20 mouse cellular contexts compared by ENCODE assay signal in the genomic region with DNA sequence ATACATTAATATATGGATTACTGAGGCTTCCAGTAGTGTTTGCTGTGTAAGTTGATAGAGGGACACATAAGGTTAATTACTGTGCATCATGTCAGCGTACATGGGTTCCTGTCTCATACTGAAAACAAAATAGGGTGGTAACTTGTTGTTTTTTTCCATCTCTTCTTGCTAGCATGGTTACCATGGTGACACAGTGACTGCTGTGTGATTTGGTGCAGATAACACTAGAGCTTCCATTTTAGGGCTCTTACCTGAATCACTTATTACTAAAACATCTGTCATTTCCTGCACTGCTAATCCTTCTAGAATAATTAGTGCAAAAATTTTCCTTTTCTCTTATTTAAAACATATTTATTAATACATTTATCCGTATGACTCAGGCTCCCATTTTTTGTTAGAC. TPM values are rescaled to one million over a fixed set of nuclear protein-coding genes. Genes with fewer than 3 reads are reported as not detected.
A peak's percentile ranks its signal among the peaks of the same experiment; 100 is the strongest.
DNase-seq lines count a peak whose midpoint lies in the region; ATAC-seq and TF ChIP-seq lines count a peak whose summit lies in the region.
"Had no signal": no experiment of that assay in that cellular context is flagged by ENCODE, and none has a peak within 500 bp of the region (broad histone marks: within the 10 kb centered on the region; RNA-seq: fewer than 3 reads in every experiment).

No protein-coding gene starts in this region.

- H3K4me1 ChIP-seq in forebrain, embryonic 15.5 days: peaks cover 7% of the 10 kb centered on the region
- H3K4me1 ChIP-seq in forebrain, embryonic 16.5 days (replicated peaks; ENCODE audit: control insufficient read depth, insufficient read depth, low read length): peaks cover 2% of the 10 kb centered on the region; the same call in 1 of the 2 replicates
- peaks cover 15% of the 10 kb centered on the region for H3K4me1 ChIP-seq in midbrain, embryonic 13.5 days (replicated peaks)
- peaks cover 10% of the 10 kb centered on the region for H3K4me1 ChIP-seq in midbrain, embryonic 10.5 days
- H3K4me1 ChIP-seq in thymus, adult 2 months (replicated peaks; ENCODE audit: control insufficient read depth, insufficient read depth, low read length): no peaks in the 10 kb centered on the region
- H3K4me1 ChIP-seq: embryonic facial prominence, embryonic 13.5 days; stomach, embryonic 15.5 days had no signal

- no peaks in the 10 kb centered on the region for H3K9me3 ChIP-seq in forebrain, embryonic 15.5 days
- H3K9me3 ChIP-seq in forebrain, embryonic 16.5 days (ENCODE audit: control insufficient read depth, low read length): no peaks in the 10 kb centered on the region
- H3K9me3 ChIP-seq in midbrain, embryonic 13.5 days: no peaks in the 10 kb centered on the region
- H3K9me3 ChIP-seq in midbrain, embryonic 10.5 days (replicated peaks): no peaks in the 10 kb centered on the region
- H3K9me3 ChIP-seq: embryonic facial prominence, embryonic 13.5 days; stomach, embryonic 15.5 days had no signal

- TF ChIP-seq POLR2A in thymus, adult 2 months (IDR thresholded peaks at IDR 0.05; ENCODE audit: control insufficient read depth, extremely low read depth, insufficient read depth, low read length, poor library complexity): no peak

- no peak for TF ChIP-seq CTCF in thymus, adult 2 months (IDR thresholded peaks at IDR 0.05; ENCODE audit: borderline replicate concordance, control insufficient read depth, extremely low read depth, insufficient read depth, low read length, poor library complexity)

- 61% methylated on average over 2 of the region's 2 CpGs for WGBS in forebrain, embryonic 15.5 days
- 51% methylated on average over 2 of the region's 2 CpGs for WGBS in forebrain, embryonic 16.5 days
- WGBS in midbrain, embryonic 13.5 days: 39% methylated on average over 2 of the region's 2 CpGs
- WGBS in midbrain, embryonic 10.5 days: 69% methylated on average over 2 of the region's 2 CpGs
- 96% methylated on average over 2 of the region's 2 CpGs for WGBS in thymus, adult 2 months

- no peaks in the 10 kb centered on the region for H3K27me3 ChIP-seq in forebrain, embryonic 15.5 days
- no peaks in the 10 kb centered on the region for H3K27me3 ChIP-seq in forebrain, embryonic 16.5 days (replicated peaks; ENCODE audit: control insufficient read depth, insufficient read depth, low read length)
- H3K27me3 ChIP-seq in midbrain, embryonic 13.5 days: no peaks in the 10 kb centered on the region
- H3K27me3 ChIP-seq in midbrain, embryonic 10.5 days (ENCODE audit: low read depth, poor library complexity, severe bottlenecking): peaks cover 4% of the 10 kb centered on the region; the same call in 1 of the 2 replicates
- H3K27me3 ChIP-seq in thymus, adult 2 months (ENCODE audit: control insufficient read depth, insufficient read depth, low read length): no peaks in the 10 kb centered on the region
- H3K27me3 ChIP-seq: embryonic facial prominence, embryonic 13.5 days; stomach, embryonic 15.5 days had no signal

- H3K4me3 ChIP-seq in forebrain, embryonic 15.5 days: no peak overlapping the region
- no peak overlapping the region for H3K4me3 ChIP-seq in forebrain, embryonic 16.5 days (replicated peaks; ENCODE audit: low read length)
- no peak overlapping the region for H3K4me3 ChIP-seq in midbrain, embryonic 13.5 days (replicated peaks)
- H3K4me3 ChIP-seq in midbrain, embryonic 10.5 days: no peak overlapping the region
- H3K4me3 ChIP-seq in thymus, adult 2 months (ENCODE audit: control insufficient read depth, insufficient read depth, low read length): no peak overlapping the region
- H3K4me3 ChIP-seq: embryonic facial prominence, embryonic 13.5 days; heart, adult 2 months; stomach, embryonic 15.5 days had no signal

- no peak for DNase-seq in midbrain, embryonic 10.5 days (ENCODE audit: low spot score)
- DNase-seq in induced T-regulatory cell, adult 2 months (ENCODE audit: low read depth): peak; percentile 71
- no peak for DNase-seq in thymus, adult 2 months
- DNase-seq in embryo, embryonic 9.5 days (ENCODE audit: extremely low spot score): no peak
- DNase-seq: cerebellum, adult 9-11 months; gastrocnemius, postnatal 25 days; heart, adult 2 months; heart, postnatal 36 days; kidney, adult 11 months; lung, adult 18-20 months; lung, postnatal 14 days; thymus, adult 18-20 months had no signal

- peak overlapping the region; percentile 43; the same call in 1 of the 2 replicates for H3K27ac ChIP-seq in forebrain, embryonic 15.5 days (replicated peaks)
- H3K27ac ChIP-seq in forebrain, embryonic 16.5 days (ENCODE audit: low read length): no peak overlapping the region
- peak overlapping the region; percentile 80; the same call in 1 of the 2 replicates for H3K27ac ChIP-seq in midbrain, embryonic 13.5 days
- H3K27ac ChIP-seq in midbrain, embryonic 10.5 days (replicated peaks): no peak overlapping the region
- H3K27ac ChIP-seq in thymus, adult 2 months (ENCODE audit: control insufficient read depth, insufficient read depth, low read length): no peak overlapping the region
- H3K27ac ChIP-seq: embryonic facial prominence, embryonic 13.5 days; heart, adult 2 months; kidney, postnatal 0 days; stomach, embryonic 15.5 days had no signal

- H3K9ac ChIP-seq in forebrain, embryonic 15.5 days (replicated peaks): no peak overlapping the region
- H3K9ac ChIP-seq in forebrain, embryonic 16.5 days (replicated peaks; ENCODE audit: low read depth, low read length): no peak overlapping the region
- H3K9ac ChIP-seq in midbrain, embryonic 13.5 days (replicated peaks): no peak overlapping the region
- H3K9ac ChIP-seq: embryonic facial prominence, embryonic 13.5 days; stomach, embryonic 15.5 days had no signal

- H3K4me2 ChIP-seq in forebrain, embryonic 15.5 days (replicated peaks): no peak overlapping the region
- no peak overlapping the region for H3K4me2 ChIP-seq in forebrain, embryonic 16.5 days (ENCODE audit: low read length)
- no peak overlapping the region for H3K4me2 ChIP-seq in midbrain, embryonic 13.5 days (replicated peaks)
- H3K4me2 ChIP-seq: embryonic facial prominence, embryonic 13.5 days; liver, embryonic 11.5 days; stomach, embryonic 15.5 days had no signal

- peak; percentile 39; the same call in 1 of the 2 replicates for ATAC-seq in forebrain, embryonic 15.5 days (replicated peaks)
- ATAC-seq in forebrain, embryonic 16.5 days: no peak
- ATAC-seq in midbrain, embryonic 13.5 days: no peak
- ATAC-seq in cerebellum, adult (ENCODE audit: insufficient number of reproducible peaks, low FRiP score, low TSS enrichment): no peak

- H3K36me3 ChIP-seq in forebrain, embryonic 15.5 days: no peaks in the 10 kb centered on the region
- H3K36me3 ChIP-seq in forebrain, embryonic 16.5 days (ENCODE audit: control insufficient read depth, insufficient read depth): no peaks in the 10 kb centered on the region
- no peaks in the 10 kb centered on the region for H3K36me3 ChIP-seq in midbrain, embryonic 13.5 days
- H3K36me3 ChIP-seq in midbrain, embryonic 10.5 days: no peaks in the 10 kb centered on the region
- H3K36me3 ChIP-seq in thymus, adult 2 months (ENCODE audit: control insufficient read depth, insufficient read depth, low read length): no peaks in the 10 kb centered on the region
- H3K36me3 ChIP-seq: embryonic facial prominence, embryonic 13.5 days; stomach, embryonic 15.5 days had no signal

RNA-seq across cellular contexts. Expression of a gene that starts 31.3 kb away (rescaled TPM):
- 157 and 182 TPM in 2 replicates for polyA plus RNA-seq in forebrain, embryonic 15.5 days (2015; fragmentation: Nextera tagmentation; extraction: Ambion mirVana)
- 170 and 205 TPM in 2 replicates for polyA plus RNA-seq in forebrain, embryonic 16.5 days (2015; fragmentation: Nextera tagmentation; extraction: Ambion mirVana)
- polyA plus RNA-seq in midbrain, embryonic 13.5 days (2015; fragmentation: Nextera tagmentation; extraction: Ambion mirVana): 243 and 276 TPM in 2 replicates
- polyA plus RNA-seq in midbrain, embryonic 10.5 days (2016; fragmentation: Nextera tagmentation; extraction: Ambion mirVana): 117 TPM in 2 replicates
- polyA plus RNA-seq in thymus, adult 2 months (2012; rRNA removed): 4.8 and 6.2 TPM in 2 replicates

Comparison
In these comparisons a context has a peak if more than half of its experiments do, and no peak if none do; other contexts are left out.
1. H3K27ac ChIP-seq: peak in forebrain, embryonic 15.5 days (single experiment) and midbrain, embryonic 13.5 days (single experiment); none in forebrain, embryonic 16.5 days (single experiment), midbrain, embryonic 10.5 days (single experiment) and thymus, adult 2 months (single experiment).
2. RNA of a gene that starts 31.3 kb away (polyA plus RNA-seq): 243 to 276 TPM in midbrain, embryonic 13.5 days, 170 to 205 TPM in forebrain, embryonic 16.5 days, 157 to 182 TPM in forebrain, embryonic 15.5 days and 117 TPM in midbrain, embryonic 10.5 days; 4.8 to 6.2 TPM in thymus, adult 2 months; every median in the first group is over 10 times any median in the second.